In genomic region chr17:34836856-34837221, GRCm38 (mm10) we compare ENCODE assay signal across 8 mouse cellular contexts. TPM values are rescaled to one million over a fixed set of nuclear protein-coding genes. Genes with fewer than 3 reads are reported as not detected.
DNase-seq lines count a peak whose midpoint lies in the region; ATAC-seq lines count a peak whose summit lies in the region.

Gene Stk19, minus strand, starts transcription at chr17:34836945.
Gene Dxo, plus strand, starts transcription at chr17:34837019.

- DNase-seq in adipocyte (ENCODE audit: low spot score): peak; percentile 97
- peak; percentile 98 for DNase-seq in embryo, embryonic 10 days (ENCODE audit: low spot score)
- peak; percentile 96 for DNase-seq in gastrocnemius, postnatal 10 days
- DNase-seq in induced T-regulatory cell, adult 2 months (ENCODE audit: low read depth): peak; percentile 98
- DNase-seq in left cerebral cortex, adult 9 months (ENCODE audit: low spot score in 2 of 2): peak; percentile 96 to 97
- peak; percentile 98 for DNase-seq in right cerebral cortex, postnatal 14 days
- peak; percentile 94 to 95 for DNase-seq in urinary bladder, postnatal 36 days (ENCODE audit: low spot score in 2 of 2)

- ATAC-seq in megakaryocyte progenitor cell, adult 5-6 weeks (replicated peaks; ENCODE audit: poor library complexity): peak; percentile 98

RNA-seq across cellular contexts. Expression of gene Stk19, which starts in this region (rescaled TPM):
- 1 to 10 TPM; 8.9 to 9.0 TPM for total RNA-seq in gastrocnemius, postnatal 10 days (2021)
- total RNA-seq in megakaryocyte progenitor cell, adult 5-6 weeks (2015): 19.6 and 27.3 TPM in 2 replicates
- total RNA-seq in megakaryocyte progenitor cell, adult 5-6 weeks (2017): 17.0 and 31.8 TPM in 2 replicates

RNA-seq across cellular contexts. Expression of gene Dxo, which starts in this region (rescaled TPM):
- 10 to 100 TPM; 12.3 to 15.3 TPM for total RNA-seq in gastrocnemius, postnatal 10 days (2021)
- total RNA-seq in megakaryocyte progenitor cell, adult 5-6 weeks (2015): 20.2 and 33.2 TPM in 2 replicates
- total RNA-seq in megakaryocyte progenitor cell, adult 5-6 weeks (2017): 18.8 and 28.9 TPM in 2 replicates

Comparison
In these comparisons a context has a peak if more than half of its experiments do, and no peak if none do; other contexts are left out.
1. Peak in every context shown above with its lines: DNase-seq and ATAC-seq.